ENCODE assay signal across 8 mouse cellular contexts in genomic region chrX:60147268-60147974, GRCm38 (mm10). TPM values are rescaled to one million over a fixed set of nuclear protein-coding genes. Genes with fewer than 3 reads are reported as not detected.
A peak's percentile ranks its signal among the peaks of the same experiment; 100 is the strongest.
DNase-seq lines count a peak whose midpoint lies in the region; ATAC-seq lines count a peak whose summit lies in the region.

No protein-coding gene starts in this region.

- H3K9me3 ChIP-seq in heart, embryonic 13.5 days = no peaks in the 10 kb centered on the region
- no peaks in the 10 kb centered on the region for H3K9me3 ChIP-seq in limb, embryonic 11.5 days (ENCODE audit: control insufficient read depth, low read length)

- no peak for DNase-seq in heart, postnatal 36 days
- peak; percentile 60 for DNase-seq in ZHBTc4 (ENCODE audit: low read depth, low spot score)
- DNase-seq in frontal cortex, postnatal 14 days (ENCODE audit: low spot score in 2 of 2) = peak; percentile 3 to 5
- no peak for DNase-seq in limb, embryonic 11.5 days (ENCODE audit: low spot score)
- peak; percentile 14 for DNase-seq in right cerebral cortex, postnatal 25 days
- no peak for DNase-seq in adrenal gland, postnatal 10 days
- DNase-seq in natural killer cell, adult 2 months (ENCODE audit: low spot score in 2 of 2) = no peak

- no peaks in the 10 kb centered on the region for H3K27me3 ChIP-seq in heart, embryonic 13.5 days (replicated peaks)
- no peaks in the 10 kb centered on the region for H3K27me3 ChIP-seq in limb, embryonic 11.5 days (ENCODE audit: control insufficient read depth, insufficient read depth, low read length)

- no peaks in the 10 kb centered on the region for H3K36me3 ChIP-seq in heart, embryonic 13.5 days
- H3K36me3 ChIP-seq in limb, embryonic 11.5 days (ENCODE audit: control insufficient read depth, insufficient read depth, low read length) = no peaks in the 10 kb centered on the region

- WGBS in heart, embryonic 13.5 days = 10% methylated on average over 13 of the region's 13 CpGs
- 24% methylated on average over 13 of the region's 13 CpGs for WGBS in limb, embryonic 11.5 days

- no peaks in the 10 kb centered on the region for H3K4me1 ChIP-seq in heart, embryonic 13.5 days
- no peaks in the 10 kb centered on the region for H3K4me1 ChIP-seq in limb, embryonic 11.5 days (ENCODE audit: control insufficient read depth, insufficient read depth, low read length)

- no peak for ATAC-seq in heart, embryonic 13.5 days (ENCODE audit: extremely low read depth, insufficient number of reproducible peaks, low FRiP score, low TSS enrichment)
- no peak for ATAC-seq in limb, embryonic 11.5 days (ENCODE audit: insufficient number of reproducible peaks, low FRiP score, low TSS enrichment, low read depth)

- peak overlapping the region; percentile 58; the same call in 1 of the 2 replicates for H3K9ac ChIP-seq in heart, embryonic 13.5 days
- H3K9ac ChIP-seq in limb, embryonic 11.5 days (ENCODE audit: low read length) = no peak overlapping the region

- intact Hi-C loops in heart, postnatal 36 days (cut with DNase I) = loop anchor here (10.0 kb wide), 1 partner anchor 63 kb away; no protein-coding TSS in a partner anchor

- no peak overlapping the region for H3K27ac ChIP-seq in heart, embryonic 13.5 days (replicated peaks)
- H3K27ac ChIP-seq in limb, embryonic 11.5 days (replicated peaks; ENCODE audit: low read depth, low read length) = no peak overlapping the region

- peak overlapping the region; percentile 62 for H3K4me2 ChIP-seq in heart, embryonic 13.5 days
- peak overlapping the region; percentile 22; the same call in 1 of the 2 replicates for H3K4me2 ChIP-seq in limb, embryonic 11.5 days (ENCODE audit: low read depth, severe bottlenecking)

- peak overlapping the region; percentile 44 for H3K4me3 ChIP-seq in heart, embryonic 13.5 days
- H3K4me3 ChIP-seq in limb, embryonic 11.5 days (ENCODE audit: low read depth, low read length) = no peak overlapping the region

RNA-seq across cellular contexts. Expression of gene Mcf2, which starts 31.5 kb away (rescaled TPM):
- polyA plus RNA-seq in heart, embryonic 13.5 days (2015; fragmentation: Nextera tagmentation; extraction: Ambion mirVana) = 0.10 and 0.20 TPM in 2 replicates
- total RNA-seq in heart, postnatal 36 days (2021) = under 1 TPM in 1 of 2 experiments, not detected in 1; 0.05 TPM
- polyA plus RNA-seq in limb, embryonic 11.5 days (2014; fragmentation: Nextera tagmentation; extraction: Ambion mirVana) = 0.26 and 0.56 TPM in 2 replicates
- under 1 TPM; 0.15 to 0.21 TPM for total RNA-seq in adrenal gland, postnatal 10 days (2021)

Comparison
In these comparisons a context has a peak if more than half of its experiments do, and no peak if none do; other contexts are left out.
1. DNase-seq: peak in ZHBTc4 (single experiment), frontal cortex, postnatal 14 days (2 of 2) and right cerebral cortex, postnatal 25 days (single experiment); none in heart, postnatal 36 days (0 of 2), limb, embryonic 11.5 days (single experiment), adrenal gland, postnatal 10 days (single experiment) and natural killer cell, adult 2 months (0 of 2).